Mouse (Mus musculus) lung, embryonic 14.5 days (tissue): ENCODE data around the gene Tns1. TPM values are rescaled to one million over a fixed set of nuclear protein-coding genes. Genes with fewer than 3 reads are reported as not detected.

Experiments
- ATAC-seq: fragments of 200-750 bp; cut with Nextera tagmentation; 2 replicates; pipeline ENCODE4 v1.8.0; 2017; ENCODE audit warnings: mild to moderate bottlenecking, moderate TSS enrichment, moderate library complexity; ENCODE audit not compliant: insufficient read depth
- DNase-seq: peaks from one replicate; pipeline ENCODE4 v3.0.0-alpha.2; 2015
- H3K27ac ChIP-seq: fragments of 300-500 bp; sonication (generic); 2 replicates; pipeline ENCODE4 v1.5.1; 2014; ENCODE audit warnings: low read depth, mild to moderate bottlenecking, moderate library complexity
- H3K27me3 ChIP-seq: fragments of 300-500 bp; sonication (generic); 2 replicates; pipeline ENCODE4 v1.6.1; 2014; ENCODE audit warnings: low read length, control low read depth; ENCODE audit not compliant: insufficient read depth
- H3K36me3 ChIP-seq: fragments of 300-500 bp; sonication (generic); 2 replicates; pipeline ENCODE4 v1.6.1; 2014; ENCODE audit warnings: control low read depth; ENCODE audit not compliant: insufficient read depth
- H3K4me1 ChIP-seq: fragments of 300-500 bp; sonication (generic); 2 replicates; pipeline ENCODE4 v1.6.1; 2014; ENCODE audit warnings: antibody characterized with exemption, control low read depth; ENCODE audit not compliant: insufficient read depth
- H3K4me2 ChIP-seq: fragments of 300-500 bp; sonication (generic); 2 replicates; pipeline ENCODE4 v1.6.1; 2014; ENCODE audit warnings: mild to moderate bottlenecking
- H3K4me3 ChIP-seq: fragments of 300-500 bp; sonication (generic); 2 replicates; pipeline ENCODE4 v1.5.1; 2014; ENCODE audit warnings: low read depth, low read length
- H3K9ac ChIP-seq: fragments of 300-500 bp; sonication (generic); 2 replicates; pipeline ENCODE4 v1.6.1; 2014
- H3K9me3 ChIP-seq: fragments of 300-500 bp; sonication (generic); 2 replicates; pipeline ENCODE4 v1.6.1; 2016; ENCODE audit warnings: low read depth, low read length, control low read depth
- CTCF ChIP-seq: IDR thresholded peaks from 2 replicates; pipeline ENCODE4 v1.5.1; 2016; ENCODE audit warnings: antibody characterized with exemption, low read depth
- WGBS: fragments of 180-500 bp; shearing (Covaris S2); extraction: QIAGEN DNeasy Blood & Tissue Kit; methylation state at CpG from one replicate; pipeline ENCODE4 v1.1.7; 2014; 5-methylcytosine and 5-hydroxymethylcytosine counted together
- polyA plus RNA-seq: library from polyadenylated mRNA; unstranded; fragments of >200 nt; fragmentation: Nextera tagmentation; extraction: Ambion mirVana; gene quantifications from 2 replicates; pipeline ENCODE4 v1.2.1, GENCODE M21; 2014

Gene Tns1
- polyA plus RNA-seq, 1 experiment from 2014 or later = 95.2 TPM

GRCm38 (mm10) chr1:74030285-74030684 is 94.0 kb downstream of the Tns1 start:
- Histone ChIP-seq H3K9ac (no peak overlapping the region), H3K36me3 (no peaks in the 10 kb centered on the region), H3K27ac (peak overlapping the region; percentile 33; the same call in 1 of the 2 replicates), H3K4me2 (no peak overlapping the region), H3K27me3 (no peaks in the 10 kb centered on the region), H3K9me3 (no peaks in the 10 kb centered on the region), H3K4me3 (no peak overlapping the region), H3K4me1 (peaks cover 70% of the 10 kb centered on the region)
- WGBS = 61% methylated on average over 1 of the region's 1 CpGs
- TF ChIP-seq CTCF = no peak
- ATAC-seq (no peak), DNase-seq (no peak)

GRCm38 (mm10) chr1:74029669-74030068 is 94.6 kb downstream of the Tns1 start:
- no peaks in the 10 kb centered on the region for H3K36me3 ChIP-seq
- TF ChIP-seq CTCF = no peak
- 76% methylated on average over 3 of the region's 3 CpGs for WGBS
- no peak overlapping the region for H3K4me2 ChIP-seq
- no peak overlapping the region for H3K4me3 ChIP-seq
- no peak for ATAC-seq
- H3K4me1 ChIP-seq = peaks cover 71% of the 10 kb centered on the region
- no peak for DNase-seq
- H3K27ac ChIP-seq = peak overlapping the region; percentile 95
- H3K27me3 ChIP-seq = no peaks in the 10 kb centered on the region
- H3K9ac ChIP-seq = no peak overlapping the region
- H3K9me3 ChIP-seq = no peaks in the 10 kb centered on the region

- H3K27ac ChIP-seq = peak overlapping the region; percentile 95; the same call in 1 of the 2 replicates
- TF ChIP-seq CTCF = no peak
- H3K36me3 ChIP-seq = no peaks in the 10 kb centered on the region
- peaks cover 77% of the 10 kb centered on the region for H3K4me1 ChIP-seq
- no peaks in the 10 kb centered on the region for H3K9me3 ChIP-seq
- DNase-seq (peak; percentile 50), ATAC-seq (no peak)
- H3K4me3 ChIP-seq = no peak overlapping the region
- H3K9ac ChIP-seq = no peak overlapping the region
- no peaks in the 10 kb centered on the region for H3K27me3 ChIP-seq
- no peak overlapping the region for H3K4me2 ChIP-seq
- 45% methylated on average over 5 of the region's 5 CpGs for WGBS
These were observed 95.4 kb downstream of the Tns1 start for GRCm38 (mm10) chr1:74028881-74029266.

- H3K4me3 ChIP-seq = no peak overlapping the region
- H3K9ac ChIP-seq = peak overlapping the region; percentile 41; the same call in 1 of the 2 replicates
- H3K27ac ChIP-seq = peak overlapping the region; percentile 95
- no peak for DNase-seq
- H3K4me2 ChIP-seq = peak overlapping the region; percentile 38
- no peaks in the 10 kb centered on the region for H3K27me3 ChIP-seq
- peaks cover 80% of the 10 kb centered on the region for H3K4me1 ChIP-seq
- H3K9me3 ChIP-seq = no peaks in the 10 kb centered on the region
- no peak for TF ChIP-seq CTCF
- ATAC-seq = no peak
- H3K36me3 ChIP-seq = no peaks in the 10 kb centered on the region
- WGBS = 49% methylated on average over 13 of the region's 13 CpGs
These were observed 96.0 kb downstream of the Tns1 start for GRCm38 (mm10) chr1:74028118-74028880.

- Histone ChIP-seq H3K36me3 (no peaks in the 10 kb centered on the region), H3K9ac (peak overlapping the region; percentile 41), H3K4me2 (peak overlapping the region; percentile 38), H3K4me1 (peaks cover 80% of the 10 kb centered on the region), H3K9me3 (no peaks in the 10 kb centered on the region), H3K27me3 (no peaks in the 10 kb centered on the region), H3K27ac (peak overlapping the region; percentile 95), H3K4me3 (no peak overlapping the region)
- TF ChIP-seq CTCF = no peak
- WGBS = 15% methylated on average over 11 of the region's 11 CpGs
- peak; percentile 25; the same call in 1 of the 2 replicates for ATAC-seq
- DNase-seq = peak; percentile 81
These were observed 96.6 kb downstream of the Tns1 start for GRCm38 (mm10) chr1:74027559-74028091.

- WGBS = 50% methylated on average over 9 of the region's 9 CpGs
- no peaks in the 10 kb centered on the region for H3K27me3 ChIP-seq
- H3K4me3 ChIP-seq = no peak overlapping the region
- ATAC-seq = no peak
- no peak for DNase-seq
- H3K4me1 ChIP-seq = peaks cover 77% of the 10 kb centered on the region
- peak overlapping the region; percentile 95 for H3K27ac ChIP-seq
- no peaks in the 10 kb centered on the region for H3K36me3 ChIP-seq
- H3K9me3 ChIP-seq = no peaks in the 10 kb centered on the region
- no peak overlapping the region for H3K4me2 ChIP-seq
- no peak for TF ChIP-seq CTCF
- no peak overlapping the region for H3K9ac ChIP-seq
These were observed 97.5 kb downstream of the Tns1 start for GRCm38 (mm10) chr1:74026703-74027195.

GRCm38 (mm10) chr1:74025651-74026226 is 98.5 kb downstream of the Tns1 start:
- no peak for TF ChIP-seq CTCF
- DNase-seq (no peak), ATAC-seq (no peak)
- Histone ChIP-seq H3K27me3 (no peaks in the 10 kb centered on the region), H3K4me1 (peaks cover 67% of the 10 kb centered on the region), H3K4me2 (peak overlapping the region; percentile 25; the same call in 1 of the 2 replicates), H3K9me3 (no peaks in the 10 kb centered on the region), H3K9ac (0 out of 2 replicates have a peak overlapping the region, but pooled peaks have one; percentile 20), H3K27ac (peak overlapping the region; percentile 95), H3K36me3 (no peaks in the 10 kb centered on the region), H3K4me3 (no peak overlapping the region)
- 14% methylated on average over 4 of the region's 4 CpGs for WGBS
